Mouse (Mus musculus) midbrain, embryonic 14.5 days (tissue): ENCODE results near the gene Naa80. TPM values are rescaled to one million over a fixed set of nuclear protein-coding genes. Genes with fewer than 3 reads are reported as not detected.

Experiments used
- ATAC-seq: fragments of 200-750 bp; cut with Nextera tagmentation; 2 replicates; pipeline ENCODE4 v1.8.0; 2017; ENCODE audit warnings: moderate number of reproducible peaks, moderate library complexity; ENCODE audit not compliant: low FRiP score, low TSS enrichment
- DNase-seq: peaks from one replicate; pipeline ENCODE4 v3.0.0-alpha.2; 2015
- H3K27ac ChIP-seq: fragments of 300-500 bp; sonication (generic); replicated peaks from 2 replicates; pipeline ENCODE4 v1.5.1; 2014; ENCODE audit warnings: mild to moderate bottlenecking, low read depth, low read length, moderate library complexity
- H3K27me3 ChIP-seq: fragments of 300-500 bp; sonication (generic); 2 replicates; pipeline ENCODE4 v1.6.1; 2014; ENCODE audit warnings: low read length, control low read depth, mixed read lengths; ENCODE audit not compliant: control insufficient read depth, insufficient read depth
- H3K36me3 ChIP-seq: fragments of 300-500 bp; sonication (generic); 2 replicates; pipeline ENCODE4 v1.6.1; 2014; ENCODE audit warnings: low read length, control low read depth; ENCODE audit not compliant: control insufficient read depth, insufficient read depth
- H3K4me1 ChIP-seq: fragments of 300-500 bp; sonication (generic); 2 replicates; pipeline ENCODE4 v1.6.1; 2014; ENCODE audit warnings: mild to moderate bottlenecking, antibody characterized with exemption, low read length, control low read depth; ENCODE audit not compliant: control insufficient read depth, insufficient read depth
- H3K4me2 ChIP-seq: fragments of 300-500 bp; sonication (generic); 2 replicates; pipeline ENCODE4 v1.6.1; 2014; ENCODE audit warnings: mild to moderate bottlenecking, low read length, moderate library complexity
- H3K4me3 ChIP-seq: fragments of 300-500 bp; sonication (generic); replicated peaks from 2 replicates; pipeline ENCODE4 v1.5.1; 2014; ENCODE audit warnings: low read depth, low read length
- H3K9ac ChIP-seq: fragments of 300-500 bp; sonication (generic); replicated peaks from 2 replicates; pipeline ENCODE4 v1.6.1; 2014; ENCODE audit warnings: mild to moderate bottlenecking, low read length, moderate library complexity
- H3K9me3 ChIP-seq: fragments of 300-500 bp; sonication (generic); 2 replicates; pipeline ENCODE4 v1.6.1; 2016; ENCODE audit warnings: low read length, control low read depth, mixed read lengths; ENCODE audit not compliant: control insufficient read depth
- WGBS: fragments of 180-500 bp; shearing (Covaris S2); extraction: QIAGEN DNeasy Blood & Tissue Kit; methylation state at CpG from one replicate; pipeline ENCODE4 v1.1.7; 2014; 5-methylcytosine and 5-hydroxymethylcytosine counted together
- polyA plus RNA-seq: library from polyadenylated mRNA; unstranded; fragments of >200 nt; fragmentation: Nextera tagmentation; extraction: Ambion mirVana; gene quantifications from 2 replicates; pipeline ENCODE4 v1.2.1, GENCODE M21; 2014

The Naa80 gene
- polyA plus RNA-seq, 1 experiment from 2014 or later = 14.1 TPM

DNA sequence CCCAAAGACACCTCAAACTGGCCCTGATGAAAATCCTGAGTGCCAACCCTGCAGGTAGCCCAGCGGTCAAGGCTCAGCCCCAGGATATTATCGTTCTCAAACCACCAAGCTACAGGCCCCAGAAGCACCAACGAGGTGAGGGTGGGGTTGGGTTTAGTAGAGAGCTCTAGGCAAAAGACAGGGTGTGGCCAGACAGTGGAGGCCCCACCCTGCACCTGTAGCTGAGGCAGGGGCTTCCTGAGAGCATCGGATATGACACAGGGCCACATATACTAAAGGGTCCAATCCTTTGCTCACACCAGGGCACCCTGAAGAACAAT is 50.7 kb downstream of the Naa80 start:
- WGBS = 15% methylated on average over 4 of the region's 4 CpGs
- Histone ChIP-seq H3K9ac (peak overlapping the region; percentile 51; the same call in 1 of the 2 replicates), H3K27me3 (no peaks in the 10 kb centered on the region), H3K4me3 (0 out of 2 replicates have a peak overlapping the region, but pooled peaks have one; percentile 8), H3K36me3 (peaks cover 11% of the 10 kb centered on the region), H3K4me1 (peaks cover 83% of the 10 kb centered on the region), H3K9me3 (no peaks in the 10 kb centered on the region), H3K27ac (peak overlapping the region; percentile 99), H3K4me2 (peak overlapping the region; percentile 85)
- ATAC-seq (no peak), DNase-seq (no peak)

DNA sequence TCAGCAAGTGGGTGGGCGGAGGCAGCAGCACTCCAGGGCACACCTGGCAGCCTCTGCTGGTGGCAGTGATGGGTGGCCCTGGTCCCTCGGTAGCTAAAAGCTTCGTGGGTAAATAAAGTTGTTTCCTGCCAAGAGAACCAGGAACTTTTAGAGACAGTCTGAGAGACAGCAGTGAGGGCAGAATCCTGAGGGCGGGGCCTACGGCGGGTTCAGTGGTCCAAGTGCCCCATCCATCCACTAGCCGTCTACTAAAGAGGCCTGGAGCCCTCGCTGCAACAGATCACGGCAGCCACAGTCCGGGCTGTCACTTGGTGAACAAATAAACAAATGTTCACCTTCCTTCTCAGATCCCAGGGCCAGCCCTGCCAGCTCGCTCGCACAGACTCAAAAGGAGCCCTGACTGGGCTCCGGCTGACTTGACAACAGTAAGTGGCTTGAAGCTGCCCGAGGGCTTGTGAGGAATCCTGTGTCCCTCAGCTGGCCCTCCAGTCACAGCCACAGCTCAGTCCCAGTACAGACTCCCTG is 51.3 kb downstream of the Naa80 start:
- 3% methylated on average over 14 of the region's 14 CpGs for WGBS
- peak; percentile 24; the same call in 1 of the 2 replicates for ATAC-seq
- no peaks in the 10 kb centered on the region for H3K27me3 ChIP-seq
- peak overlapping the region; percentile 85 for H3K4me2 ChIP-seq
- peaks cover 9% of the 10 kb centered on the region for H3K36me3 ChIP-seq
- H3K9ac ChIP-seq = peak overlapping the region; percentile 51
- H3K27ac ChIP-seq = peak overlapping the region; percentile 99
- H3K4me3 ChIP-seq = peak overlapping the region; percentile 17
- no peaks in the 10 kb centered on the region for H3K9me3 ChIP-seq
- DNase-seq = peak; percentile 70
- peaks cover 82% of the 10 kb centered on the region for H3K4me1 ChIP-seq

DNA sequence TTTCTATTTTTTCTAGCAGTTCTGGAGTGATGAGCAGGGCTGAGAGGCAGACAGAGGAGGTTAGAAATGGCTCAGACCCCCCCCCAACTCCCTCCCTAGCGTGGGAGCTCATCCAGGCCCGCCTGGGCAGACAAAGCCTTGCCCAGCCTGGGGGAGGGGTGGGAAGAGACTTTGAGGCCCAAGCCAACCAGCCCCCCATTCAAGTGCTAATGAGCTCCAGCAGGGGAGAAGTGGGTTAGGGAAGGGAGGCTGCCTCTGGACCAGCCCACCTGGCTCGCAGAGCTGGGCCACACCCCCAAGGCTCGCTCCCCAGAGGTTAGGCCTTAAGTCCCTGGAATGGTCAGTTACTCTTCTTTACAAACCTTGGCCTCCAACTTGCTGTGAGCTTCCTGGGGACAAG is 51.9 kb downstream of the Naa80 start:
- Histone ChIP-seq H3K9me3 (no peaks in the 10 kb centered on the region), H3K36me3 (peaks cover 3% of the 10 kb centered on the region), H3K4me2 (peak overlapping the region; percentile 85), H3K4me3 (peak overlapping the region; percentile 17; the same call in 1 of the 2 replicates), H3K9ac (peak overlapping the region; percentile 51), H3K27ac (peak overlapping the region; percentile 99), H3K4me1 (peaks cover 76% of the 10 kb centered on the region), H3K27me3 (no peaks in the 10 kb centered on the region)
- ATAC-seq = peak; percentile 37
- DNase-seq = peak; percentile 87
- WGBS = 0% methylated on average over 4 of the region's 4 CpGs

DNA sequence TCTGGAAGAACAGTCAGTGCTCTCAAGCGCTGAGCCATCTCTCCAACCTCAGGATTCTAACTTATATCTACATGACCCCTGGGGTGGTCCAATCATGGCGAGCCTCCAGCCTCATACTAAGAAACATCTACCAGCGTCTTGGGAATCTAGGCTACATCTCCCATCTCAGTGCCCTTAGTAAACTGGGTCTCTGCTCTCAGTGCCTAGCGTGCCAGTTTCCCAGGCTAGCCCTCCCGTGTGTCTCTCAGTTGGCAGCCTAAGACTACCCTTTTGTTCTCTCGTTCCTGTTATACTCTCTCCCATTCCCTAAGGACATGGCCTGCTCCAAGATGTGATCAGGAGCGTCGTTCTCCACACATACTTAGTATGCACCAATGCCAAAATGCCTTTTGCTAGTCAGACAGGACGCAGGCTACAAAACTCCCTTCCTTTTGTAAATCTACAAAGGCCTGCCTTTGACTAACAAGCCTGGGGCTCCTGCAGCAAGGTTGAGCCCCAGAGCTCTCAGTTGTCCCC is 52.7 kb downstream of the Naa80 start:
- Histone ChIP-seq H3K4me2 (peak overlapping the region; percentile 85), H3K4me1 (peaks cover 77% of the 10 kb centered on the region), H3K27me3 (no peaks in the 10 kb centered on the region), H3K9ac (peak overlapping the region; percentile 84), H3K4me3 (peak overlapping the region; percentile 80; the same call in 1 of the 2 replicates), H3K9me3 (no peaks in the 10 kb centered on the region), H3K36me3 (0 out of 2 replicates have a peak, but pooled peaks cover 3% of the 10 kb centered on the region), H3K27ac (peak overlapping the region; percentile 99)
- WGBS = 17% methylated on average over 9 of the region's 9 CpGs
- no peak for DNase-seq
- ATAC-seq = no peak

DNA sequence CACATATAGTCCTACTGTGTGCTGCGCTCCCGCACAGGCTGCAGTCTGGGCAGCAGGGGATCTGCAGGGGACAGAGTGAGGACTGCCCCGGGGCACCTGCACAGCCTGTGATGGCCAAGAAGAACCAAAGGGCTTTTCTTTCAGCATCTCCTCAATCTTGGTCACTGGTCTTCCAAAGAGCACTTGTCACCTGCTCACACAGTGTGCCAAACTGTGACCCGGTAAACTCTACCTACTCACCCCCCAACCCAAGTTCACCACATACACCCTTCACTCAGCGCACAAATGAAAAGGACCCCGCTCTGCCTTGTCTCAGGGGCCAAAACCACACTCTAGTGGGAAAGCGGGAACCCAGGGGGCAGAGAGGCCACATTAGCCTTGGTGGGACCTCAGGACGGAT is 53.2 kb downstream of the Naa80 start:
- peaks cover 76% of the 10 kb centered on the region for H3K4me1 ChIP-seq
- DNase-seq (no peak), ATAC-seq (no peak)
- peak overlapping the region; percentile 80 for H3K4me3 ChIP-seq
- no peaks in the 10 kb centered on the region for H3K27me3 ChIP-seq
- peak overlapping the region; percentile 84 for H3K9ac ChIP-seq
- H3K36me3 ChIP-seq = 0 out of 2 replicates have a peak, but pooled peaks cover 3% of the 10 kb centered on the region
- WGBS = 54% methylated on average over 8 of the region's 8 CpGs
- peak overlapping the region; percentile 99 for H3K27ac ChIP-seq
- H3K4me2 ChIP-seq = peak overlapping the region; percentile 85
- no peaks in the 10 kb centered on the region for H3K9me3 ChIP-seq

DNA sequence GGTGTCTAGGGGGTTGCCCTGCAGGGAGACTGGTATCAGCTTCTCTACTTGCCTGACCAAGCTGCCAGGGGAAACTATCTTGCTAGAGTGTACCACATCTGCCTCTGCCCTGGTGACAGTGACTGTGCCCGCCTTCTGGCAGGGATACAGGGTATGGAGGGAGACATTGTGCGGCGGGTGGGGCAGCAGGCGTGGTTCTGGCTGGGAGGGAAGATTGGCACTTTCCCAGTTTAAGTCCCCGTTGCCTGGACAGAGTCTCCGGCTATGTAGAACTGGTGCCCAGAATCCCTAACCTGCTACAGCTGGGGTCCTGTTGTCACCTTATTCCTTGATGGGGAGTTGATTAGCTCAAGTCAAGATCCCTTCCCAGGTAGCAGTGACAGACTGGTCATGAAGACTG is 53.8 kb downstream of the Naa80 start:
- 12% methylated on average over 6 of the region's 6 CpGs for WGBS
- Histone ChIP-seq H3K9me3 (no peaks in the 10 kb centered on the region), H3K4me1 (peaks cover 76% of the 10 kb centered on the region), H3K9ac (peak overlapping the region; percentile 84), H3K27ac (peak overlapping the region; percentile 99), H3K27me3 (no peaks in the 10 kb centered on the region), H3K4me3 (peak overlapping the region; percentile 80), H3K36me3 (0 out of 2 replicates have a peak, but pooled peaks cover 3% of the 10 kb centered on the region), H3K4me2 (peak overlapping the region; percentile 85)
- no peak for ATAC-seq
- DNase-seq = peak; percentile 61

DNA sequence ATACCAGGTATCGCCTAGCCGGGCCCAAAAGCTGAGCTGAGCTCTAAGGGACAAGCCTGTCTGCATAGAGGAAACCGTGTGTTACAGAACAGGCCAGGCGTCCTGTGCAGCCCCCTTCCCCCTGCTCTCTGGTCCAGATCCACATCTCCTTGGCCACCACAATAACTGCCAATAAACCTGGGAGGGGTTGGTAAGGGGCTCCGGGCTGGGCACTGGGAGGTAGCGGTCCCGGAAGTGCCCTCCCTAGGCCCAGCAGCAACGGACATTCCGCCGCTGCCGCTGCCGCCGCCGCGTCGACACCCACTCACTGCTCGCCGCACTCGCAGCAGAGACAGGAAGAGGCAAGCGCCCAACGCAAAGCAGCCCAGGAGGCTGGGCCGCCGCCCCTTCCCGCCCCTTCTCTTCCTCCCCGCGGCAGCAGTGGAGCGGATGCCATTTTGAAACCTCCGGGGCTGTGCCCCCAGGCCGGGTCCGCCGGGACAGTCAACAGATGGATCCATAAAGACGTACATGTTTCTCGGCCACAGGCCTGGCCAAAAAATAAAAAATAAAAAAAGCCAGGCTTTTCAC is 54.5 kb downstream of the Naa80 start:
- no peak for ATAC-seq
- WGBS = 1% methylated on average over 33 of the region's 33 CpGs

More for the DNA sequence above, 54.5 kb downstream of the Naa80 start:
- H3K4me1 ChIP-seq = peaks cover 72% of the 10 kb centered on the region
- H3K27me3 ChIP-seq = no peaks in the 10 kb centered on the region
- H3K9me3 ChIP-seq = no peaks in the 10 kb centered on the region
- H3K4me2 ChIP-seq = peak overlapping the region; percentile 85
- H3K36me3 ChIP-seq = 0 out of 2 replicates have a peak, but pooled peaks cover 3% of the 10 kb centered on the region
- H3K27ac ChIP-seq = peak overlapping the region; percentile 99
- H3K4me3 ChIP-seq = peak overlapping the region; percentile 80
- DNase-seq = peak; percentile 81
- peak overlapping the region; percentile 84 for H3K9ac ChIP-seq
